Mouse (Mus musculus): ENCODE measurements around the gene Adamts15. TPM values are rescaled to one million over a fixed set of nuclear protein-coding genes. Genes with fewer than 3 reads are reported as not detected.

Gene Adamts15
- polyA plus RNA-seq, 1 experiment from 2014 or later = 39.2 TPM

DNA sequence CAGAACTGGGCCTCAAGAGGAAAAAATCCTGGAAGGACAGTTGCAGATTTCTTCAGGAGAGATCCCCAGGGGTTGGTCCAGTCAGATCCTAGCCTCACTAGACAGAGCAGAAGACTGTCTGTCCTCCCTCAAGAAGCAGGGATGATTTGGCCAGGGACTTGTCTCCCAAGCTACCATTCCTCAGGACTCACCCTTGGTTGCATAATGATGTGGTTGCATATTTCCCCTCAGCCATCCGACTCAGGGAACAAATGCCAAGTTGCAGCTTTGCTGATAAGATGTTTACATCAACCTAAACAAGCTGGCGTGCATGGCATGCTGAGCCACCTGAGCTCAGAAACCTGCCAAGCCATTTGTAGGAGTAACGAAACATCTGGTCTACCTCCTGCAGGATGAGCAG lies 27.2 kb upstream of the Adamts15 start:
- 74% methylated on average over 3 of the region's 3 CpGs for WGBS
- Histone ChIP-seq H3K9ac (no peak overlapping the region), H3K9me3 (no peaks in the 10 kb centered on the region), H3K36me3 (no peaks in the 10 kb centered on the region), H3K27me3 (peaks cover 34% of the 10 kb centered on the region), H3K27ac (no peak overlapping the region), H3K4me3 (no peak overlapping the region), H3K4me1 (peaks cover 20% of the 10 kb centered on the region; the same call in 1 of the 2 replicates), H3K4me2 (replicated peaks) (no peak overlapping the region)
- ATAC-seq (ENCODE audit: low FRiP score, low read depth) = no peak

DNA sequence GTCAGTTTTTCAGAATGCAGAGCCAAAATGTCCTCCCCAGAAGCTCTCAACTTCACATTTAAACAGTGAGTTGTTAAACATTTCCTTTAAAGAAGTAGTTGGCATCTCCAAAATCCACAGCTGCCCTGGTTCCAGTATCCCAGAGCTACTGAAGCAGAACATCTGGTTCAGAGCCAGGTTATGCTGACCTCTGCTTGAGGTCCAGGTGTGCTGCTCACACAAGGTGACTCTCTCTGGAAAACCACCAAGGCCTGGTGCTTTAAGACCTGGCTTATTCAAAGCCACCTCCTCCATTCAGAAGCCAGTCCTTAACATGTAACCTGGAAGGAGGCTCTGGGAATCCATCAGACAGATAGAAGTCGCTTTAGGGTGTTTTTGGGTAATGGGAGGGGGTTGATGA lies 23.0 kb upstream of the Adamts15 start:
- Histone ChIP-seq H3K9ac (no peak overlapping the region), H3K9me3 (no peaks in the 10 kb centered on the region), H3K4me3 (no peak overlapping the region), H3K4me2 (replicated peaks) (peak overlapping the region; percentile 100; the same call in 1 of the 2 replicates), H3K4me1 (peaks cover 18% of the 10 kb centered on the region; the same call in 1 of the 2 replicates), H3K27me3 (peaks cover 75% of the 10 kb centered on the region), H3K36me3 (no peaks in the 10 kb centered on the region), H3K27ac (no peak overlapping the region)
- 46% methylated on average over 1 of the region's 1 CpGs for WGBS
- no peak for ATAC-seq (ENCODE audit: low FRiP score, low read depth)

DNA sequence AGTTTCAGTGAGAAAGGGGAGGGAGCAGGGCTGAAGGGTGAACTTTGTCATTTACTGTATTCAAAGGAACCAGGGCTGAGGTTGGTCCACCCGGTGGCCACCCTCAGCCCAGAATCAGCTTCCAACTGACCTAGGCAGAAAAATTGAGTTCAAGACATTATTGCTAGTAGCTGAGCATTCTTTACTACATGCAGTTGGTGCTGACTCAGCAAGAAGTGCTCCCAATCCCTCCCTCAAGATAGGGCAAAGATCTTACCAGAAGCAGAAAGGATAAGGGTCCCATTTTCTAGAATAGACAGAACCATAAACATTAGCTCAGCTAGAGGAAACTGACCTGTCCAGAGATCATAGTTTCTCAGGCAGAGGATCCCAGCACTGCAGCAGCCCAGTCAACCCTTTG lies 22.0 kb upstream of the Adamts15 start:
- Histone ChIP-seq H3K9me3 (no peaks in the 10 kb centered on the region), H3K9ac (no peak overlapping the region), H3K27me3 (peaks cover 77% of the 10 kb centered on the region), H3K4me2 (replicated peaks) (peak overlapping the region; percentile 100), H3K4me1 (peaks cover 13% of the 10 kb centered on the region; the same call in 1 of the 2 replicates), H3K4me3 (peak overlapping the region; percentile 61), H3K27ac (no peak overlapping the region), H3K36me3 (no peaks in the 10 kb centered on the region)
- no peak for ATAC-seq (ENCODE audit: low FRiP score, low read depth)
- WGBS = 15% methylated on average over 1 of the region's 1 CpGs

DNA sequence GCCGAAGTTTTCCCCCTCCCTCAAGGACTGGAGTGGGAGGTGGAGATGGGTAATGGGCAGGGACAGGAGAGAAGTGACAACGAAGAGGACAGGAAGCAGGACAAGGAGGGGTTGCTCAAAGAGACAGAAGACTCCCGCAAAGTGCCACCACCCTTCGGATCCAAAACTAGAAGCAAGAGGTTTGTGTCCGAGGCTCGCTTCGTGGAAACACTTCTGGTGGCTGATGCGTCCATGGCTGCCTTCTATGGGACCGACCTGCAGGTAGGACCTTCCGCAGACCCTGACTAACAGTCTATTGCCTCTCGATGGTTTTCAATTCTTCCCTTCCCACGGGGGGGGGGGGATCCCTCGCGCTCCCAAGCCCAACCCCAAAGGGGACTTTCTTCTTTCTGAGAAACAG lies 21.1 kb upstream of the Adamts15 start:
- Histone ChIP-seq H3K9me3 (no peaks in the 10 kb centered on the region), H3K4me2 (replicated peaks) (peak overlapping the region; percentile 100), H3K9ac (peak overlapping the region; percentile 68), H3K27ac (no peak overlapping the region), H3K4me1 (peaks cover 13% of the 10 kb centered on the region; the same call in 1 of the 2 replicates), H3K27me3 (peaks cover 85% of the 10 kb centered on the region), H3K36me3 (no peaks in the 10 kb centered on the region), H3K4me3 (peak overlapping the region; percentile 61)
- under 1% methylated on average over 14 of the region's 14 CpGs for WGBS
- ATAC-seq (ENCODE audit: low FRiP score, low read depth) = no peak

DNA sequence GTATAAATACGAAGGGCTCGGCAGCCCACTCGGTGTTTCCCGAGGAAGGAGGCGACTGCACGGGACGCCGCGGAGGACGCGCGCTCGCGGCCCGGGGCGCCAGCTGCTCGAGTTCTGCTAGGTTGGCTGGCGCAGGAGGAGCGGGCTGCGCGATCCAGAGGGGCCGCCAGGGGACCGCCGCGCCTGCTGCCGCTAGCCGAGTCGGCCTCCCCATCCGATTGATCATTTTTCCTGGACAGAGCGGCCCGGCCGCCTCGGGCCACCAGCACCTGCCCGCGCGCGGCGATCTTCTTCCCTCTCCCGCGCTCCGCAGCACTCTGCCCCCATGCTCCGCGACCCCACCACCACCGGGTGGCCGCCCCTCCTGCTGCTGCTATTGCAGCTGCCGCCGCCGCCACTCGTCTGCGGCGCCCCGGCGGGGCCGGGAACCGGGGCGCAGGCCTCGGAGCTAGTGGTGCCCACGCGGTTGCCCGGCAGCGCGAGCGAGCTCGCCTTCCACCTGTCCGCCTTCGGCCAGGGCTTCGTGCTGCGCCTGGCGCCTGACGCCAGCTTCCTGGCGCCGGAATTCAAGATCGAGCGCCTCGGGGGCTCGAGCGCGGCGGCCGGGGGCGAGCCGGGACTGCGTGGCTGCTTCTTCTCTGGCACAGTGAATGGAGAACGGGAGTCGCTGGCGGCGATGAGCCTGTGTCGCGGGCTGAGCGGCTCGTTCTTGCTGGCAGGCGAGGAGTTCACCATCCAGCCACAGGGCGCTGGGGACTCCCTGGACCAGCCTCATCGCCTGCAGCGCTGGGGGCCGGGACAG lies 20.5 kb upstream of the Adamts15 start, which contains the start of gene Adamts8:
Adamts8 (plus strand) TSS at position 51 of the 802 bp plus-strand sequence.
- peak within 1 kb of the TSS; percentile 68 for H3K9ac ChIP-seq
- peak within 1 kb of the TSS; percentile 100 for H3K4me2 ChIP-seq (replicated peaks)
- ATAC-seq (ENCODE audit: low FRiP score, low read depth) = peak; percentile 70
- no peaks in the 10 kb centered on the region for H3K9me3 ChIP-seq
- peaks cover 83% of the 10 kb centered on the region for H3K27me3 ChIP-seq
- peak within 1 kb of the TSS; percentile 61 for H3K4me3 ChIP-seq
- H3K36me3 ChIP-seq = no peaks in the 10 kb centered on the region
- no peak within 1 kb of the TSS for H3K27ac ChIP-seq
- peaks cover 13% of the 10 kb centered on the region; the same call in 1 of the 2 replicates for H3K4me1 ChIP-seq
- WGBS = under 1% methylated on average over 89 of the region's 96 CpGs

DNA sequence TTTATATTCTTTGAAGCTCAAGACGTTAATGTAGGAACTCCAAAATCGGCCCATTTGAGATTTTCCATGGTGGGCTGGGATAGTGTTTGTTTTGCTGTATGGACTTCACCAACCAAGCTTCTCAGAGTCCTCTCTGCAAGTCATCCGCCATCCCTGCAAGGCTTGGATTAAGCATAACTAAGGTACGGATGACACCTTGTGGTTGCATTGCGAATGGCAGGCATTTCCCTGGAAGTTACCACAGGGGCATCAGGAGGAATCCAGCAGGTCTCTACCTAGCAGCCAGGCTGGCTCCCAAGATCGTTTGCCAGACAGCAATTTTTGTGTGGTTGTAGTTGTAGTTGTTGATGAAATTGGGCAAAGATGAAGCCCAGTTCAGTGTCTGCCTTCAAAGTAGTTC lies 18.1 kb upstream of the Adamts15 start:
- H3K27ac ChIP-seq = no peak overlapping the region
- H3K4me2 ChIP-seq (replicated peaks) = no peak overlapping the region
- 4% methylated on average over 6 of the region's 6 CpGs for WGBS
- peaks cover 13% of the 10 kb centered on the region; the same call in 1 of the 2 replicates for H3K4me1 ChIP-seq
- no peak for ATAC-seq (ENCODE audit: low FRiP score, low read depth)
- H3K4me3 ChIP-seq = no peak overlapping the region
- no peak overlapping the region for H3K9ac ChIP-seq
- no peaks in the 10 kb centered on the region for H3K9me3 ChIP-seq
- H3K36me3 ChIP-seq = no peaks in the 10 kb centered on the region
- H3K27me3 ChIP-seq = peaks cover 67% of the 10 kb centered on the region

DNA sequence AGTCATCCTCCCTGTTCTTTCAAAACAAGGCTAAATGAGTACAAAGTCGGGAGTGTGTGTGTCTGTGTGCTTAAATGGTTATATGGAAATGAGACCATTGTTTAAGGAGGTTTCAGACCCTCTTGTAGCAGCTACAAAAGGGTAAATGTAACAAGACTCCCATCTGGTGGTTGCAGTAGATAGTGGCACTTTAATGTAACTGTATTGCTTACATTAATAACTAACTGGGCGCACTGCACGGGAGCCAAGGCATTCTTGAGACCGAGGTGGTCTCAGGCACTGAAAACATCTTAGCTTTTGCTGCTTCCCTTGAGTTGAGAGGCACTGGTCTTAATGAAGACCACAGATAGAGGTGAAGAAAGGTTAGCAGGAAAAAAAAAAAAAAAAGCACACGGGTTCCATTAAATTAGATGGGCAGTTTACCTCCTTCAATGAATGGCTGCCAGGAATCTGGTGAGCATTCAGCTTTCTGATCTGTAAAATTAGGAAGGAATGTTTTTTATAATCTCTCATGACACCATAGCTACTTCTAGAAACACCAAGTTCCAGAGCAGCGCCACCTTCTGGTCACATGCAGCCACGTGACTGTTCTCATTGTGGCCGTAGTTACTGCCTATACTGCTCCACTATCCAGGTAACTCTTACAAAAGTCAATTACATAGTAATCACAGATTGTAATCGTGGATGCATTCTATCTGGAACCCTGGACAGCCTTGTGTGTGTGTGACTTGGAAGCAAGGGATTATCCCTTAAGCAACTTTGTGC lies 14.6 kb upstream of the Adamts15 start:
- Histone ChIP-seq H3K4me1 (no peaks in the 10 kb centered on the region), H3K27me3 (peaks cover 35% of the 10 kb centered on the region), H3K9me3 (no peaks in the 10 kb centered on the region), H3K36me3 (no peaks in the 10 kb centered on the region), H3K9ac (no peak overlapping the region), H3K4me3 (no peak overlapping the region), H3K27ac (no peak overlapping the region), H3K4me2 (replicated peaks) (peak overlapping the region; percentile 35)
- 31% methylated on average over 9 of the region's 9 CpGs for WGBS
- ATAC-seq (ENCODE audit: low FRiP score, low read depth) = peak; percentile 62; the same call in 1 of the 2 replicates

DNA sequence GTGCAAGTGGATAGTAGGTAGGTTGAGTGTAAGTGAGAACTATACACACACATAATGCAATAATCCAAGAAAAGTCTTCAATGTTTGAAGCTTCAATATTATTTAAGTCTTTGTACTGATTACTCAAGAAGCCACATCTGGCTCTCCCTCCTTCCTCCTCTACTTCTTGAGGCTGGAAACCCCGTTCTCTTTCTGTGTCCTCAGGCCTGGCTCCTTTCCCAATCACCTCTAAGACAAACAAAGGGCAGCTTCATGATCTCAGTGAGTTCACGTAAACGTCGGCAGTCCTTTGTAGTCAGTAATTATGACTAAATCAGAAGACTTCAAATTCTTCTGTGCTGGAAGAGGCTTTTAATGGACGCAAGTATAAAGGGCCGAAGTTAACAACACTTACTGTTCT lies 12.6 kb upstream of the Adamts15 start:
- Histone ChIP-seq H3K36me3 (no peaks in the 10 kb centered on the region), H3K27me3 (peaks cover 20% of the 10 kb centered on the region), H3K9ac (no peak overlapping the region), H3K4me2 (replicated peaks) (no peak overlapping the region), H3K4me1 (no peaks in the 10 kb centered on the region), H3K9me3 (no peaks in the 10 kb centered on the region), H3K4me3 (no peak overlapping the region), H3K27ac (no peak overlapping the region)
- 40% methylated on average over 6 of the region's 6 CpGs for WGBS
- ATAC-seq (ENCODE audit: low FRiP score, low read depth) = no peak

DNA sequence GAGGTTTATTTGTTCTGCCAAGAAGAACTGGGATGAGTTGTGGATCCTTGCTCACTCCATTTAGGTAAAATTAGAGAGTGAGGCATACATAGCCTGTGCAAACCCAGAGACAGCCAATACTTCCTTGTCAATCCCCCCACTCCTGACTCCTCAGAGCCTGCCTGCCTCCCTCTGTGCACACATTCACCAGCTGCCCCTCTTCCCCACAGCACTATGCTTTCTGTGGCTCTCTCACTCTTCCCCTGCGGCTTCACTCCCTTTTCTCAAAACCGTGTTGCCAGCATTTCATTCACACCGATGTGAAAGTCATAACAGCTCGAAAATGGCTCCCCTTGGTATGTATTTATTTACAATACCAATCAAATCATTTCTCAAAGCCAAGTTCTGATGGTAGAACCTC lies 10.1 kb upstream of the Adamts15 start:
- no peak for ATAC-seq (ENCODE audit: low FRiP score, low read depth)
- no peak overlapping the region for H3K27ac ChIP-seq
- H3K27me3 ChIP-seq = 0 out of 2 replicates have a peak, but pooled peaks cover 5% of the 10 kb centered on the region
- H3K4me2 ChIP-seq (replicated peaks) = no peak overlapping the region
- WGBS = 78% methylated on average over 4 of the region's 4 CpGs
- no peaks in the 10 kb centered on the region for H3K36me3 ChIP-seq
- H3K9me3 ChIP-seq = no peaks in the 10 kb centered on the region
- H3K9ac ChIP-seq = no peak overlapping the region
- H3K4me1 ChIP-seq = no peaks in the 10 kb centered on the region
- no peak overlapping the region for H3K4me3 ChIP-seq

DNA sequence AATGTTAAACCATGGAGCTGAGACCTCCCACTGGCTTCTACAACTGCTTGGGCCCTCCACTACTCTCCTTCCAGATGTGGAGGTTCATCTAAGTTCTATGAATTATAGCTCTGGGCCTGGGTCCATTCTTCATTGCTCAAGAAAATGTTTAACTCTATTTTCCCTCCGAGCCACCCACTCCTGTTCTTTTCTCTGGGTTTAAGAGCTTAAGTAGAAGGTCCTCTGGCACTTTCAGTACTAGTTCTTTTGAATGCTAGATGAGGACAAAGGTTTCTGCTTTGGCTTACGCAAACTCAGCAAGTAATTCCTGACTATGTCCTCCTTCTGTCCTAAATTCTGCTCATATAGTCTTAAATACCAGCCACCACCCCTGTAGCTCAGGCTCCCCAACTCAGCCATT lies 6.5 kb upstream of the Adamts15 start:
- Histone ChIP-seq H3K36me3 (no peaks in the 10 kb centered on the region), H3K9me3 (no peaks in the 10 kb centered on the region), H3K4me1 (no peaks in the 10 kb centered on the region), H3K27ac (no peak overlapping the region), H3K4me2 (replicated peaks) (no peak overlapping the region), H3K9ac (no peak overlapping the region), H3K27me3 (0 out of 2 replicates have a peak, but pooled peaks cover 3% of the 10 kb centered on the region), H3K4me3 (no peak overlapping the region)
- ATAC-seq (ENCODE audit: low FRiP score, low read depth) = no peak
- 81% methylated on average over 2 of the region's 2 CpGs for WGBS

DNA sequence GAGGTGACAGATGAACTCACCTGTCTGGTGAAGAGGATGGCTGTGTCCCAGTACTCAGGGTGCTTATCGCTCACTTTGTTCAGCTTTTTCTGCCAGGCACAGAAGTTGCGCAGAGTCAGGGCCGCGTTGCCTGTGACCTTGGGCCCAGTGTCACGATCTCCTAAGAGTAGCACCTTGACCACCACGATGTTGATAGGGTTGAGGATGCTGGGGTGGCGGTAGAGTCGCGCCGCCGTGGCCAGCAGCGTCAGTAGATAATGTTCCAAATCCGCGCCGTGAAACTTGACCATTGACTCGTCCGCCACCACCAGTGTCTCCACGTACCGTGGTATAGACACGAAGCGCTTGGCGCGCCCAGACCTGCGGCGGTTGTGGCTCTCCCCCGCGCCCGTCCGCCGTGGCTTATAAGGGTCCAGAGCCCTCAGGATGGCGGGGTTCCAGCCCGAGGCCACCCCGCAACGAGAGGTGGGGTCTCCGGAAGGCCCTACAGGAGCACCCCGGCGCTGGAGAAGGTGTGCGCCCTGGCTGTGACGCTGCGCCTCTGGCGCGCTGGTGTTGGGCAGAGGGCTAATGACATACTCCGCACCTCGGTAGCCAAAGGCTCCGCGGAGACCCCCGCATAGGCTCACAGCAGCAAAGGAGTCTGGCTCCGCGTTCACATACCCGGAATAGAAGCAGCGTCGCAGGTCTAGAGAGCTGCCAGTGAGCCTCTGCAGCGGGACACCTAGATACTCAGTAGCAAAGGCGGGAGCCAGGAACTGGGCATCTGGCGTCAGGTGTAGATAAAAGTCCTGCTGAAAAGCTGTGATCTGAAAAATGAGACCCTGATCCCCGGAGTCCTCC lies 770 bp downstream of the Adamts15 start:
- Histone ChIP-seq H3K4me3 (peak overlapping the region; percentile 66), H3K36me3 (no peaks in the 10 kb centered on the region; the same call in 1 of the 2 replicates), H3K27me3 (peaks cover 32% of the 10 kb centered on the region), H3K27ac (peak overlapping the region; percentile 34; the same call in 1 of the 2 replicates), H3K4me1 (peaks cover 44% of the 10 kb centered on the region), H3K4me2 (replicated peaks) (peak overlapping the region; percentile 93), H3K9me3 (no peaks in the 10 kb centered on the region), H3K9ac (peak overlapping the region; percentile 78)
- ATAC-seq (ENCODE audit: low FRiP score, low read depth) = 0 out of 2 replicates have a peak, but pooled peaks have one; percentile 9
- 4% methylated on average over 56 of the region's 56 CpGs for WGBS
